Mouse (Mus musculus) left cerebral cortex, postnatal 10 days (tissue): ENCODE measurements around the gene Trdn. TPM values are rescaled to one million over a fixed set of nuclear protein-coding genes. Genes with fewer than 3 reads are reported as not detected.

Experiments
- DNase-seq, 2 experiments: peaks; one replicate each; pipeline ENCODE4 v3.0.0; 2021 to 2022; ENCODE audit warnings: low spot score in 2 of 2, mixed read lengths in 1 of 2; ENCODE audit errors: extremely low spot score in 1 of 2
- intact Hi-C: fragments of 180-260 bp; cut with DNase I; formaldehyde crosslinking; loops from one replicate; pipeline ENCODE4 v1.15.1; 2025
- total RNA-seq, 2 experiments: library from RNA; stranded (reverse); gene quantifications; 2 replicates each; pipeline ENCODE4 v1.2.3; 2021

Trdn gene
- total RNA-seq, 2 experiments from 2014 or later: 0.39 to 1.0 TPM

DNA sequence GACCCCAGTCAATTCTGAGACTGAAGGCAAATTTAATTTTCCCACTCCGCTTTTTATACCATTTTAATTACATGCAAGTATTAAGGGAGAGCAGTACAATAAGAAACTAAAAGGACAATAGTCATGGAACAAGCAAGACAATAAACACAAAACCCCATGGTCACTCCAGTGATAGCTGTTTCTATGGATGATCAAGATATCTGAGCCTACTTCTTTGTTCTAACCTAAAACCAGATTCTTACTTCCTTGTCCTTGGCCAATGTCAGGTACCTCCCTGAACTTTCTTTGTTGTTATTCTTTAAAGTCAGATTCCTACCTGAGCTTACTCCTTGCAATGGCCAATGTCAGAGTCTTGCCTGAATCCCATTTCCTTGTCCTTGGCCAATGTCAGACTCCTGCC, 272.7 kb downstream of the Trdn start:
- intact Hi-C loops: no loop called here
- DNase-seq: no peak

DNA sequence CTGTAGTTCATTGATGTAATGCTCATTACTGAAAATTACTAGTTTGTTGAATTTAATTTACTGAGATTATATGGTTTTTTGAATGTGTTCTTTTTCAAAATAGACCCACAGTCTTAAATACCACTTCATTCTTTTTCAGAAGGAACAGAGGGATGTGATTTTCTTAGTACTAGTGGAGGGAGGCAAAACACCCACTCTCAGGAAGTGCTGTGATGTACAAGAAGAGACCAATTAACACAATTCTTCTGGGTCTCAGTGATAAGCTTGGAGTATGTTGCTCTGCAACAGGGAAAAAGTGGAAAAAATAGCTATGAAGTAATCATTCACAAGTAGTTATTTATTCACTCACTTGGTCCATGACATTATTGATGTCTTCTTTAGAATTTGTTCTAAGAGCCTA, 286.2 kb downstream of the Trdn start:
- no peak for DNase-seq
- intact Hi-C loops: no loop called here

GRCm38 (mm10) chr10:33370534-33370933, 290.2 kb downstream of the Trdn start:
- intact Hi-C loops: no loop called here
- no peak for DNase-seq

GRCm38 (mm10) chr10:33375474-33376029, 295.2 kb downstream of the Trdn start:
- DNase-seq: no peak
- intact Hi-C loops: no loop called here

Other genes starting within 250 kb of the Trdn start
- gene Nkain2, start 190.1 kb upstream of the Trdn start, total RNA-seq: 10 to 100 TPM; 45.3 to 47.1 TPM